Mouse (Mus musculus): ENCODE measurements around the gene Lipe. TPM values are rescaled to one million over a fixed set of nuclear protein-coding genes. Genes with fewer than 3 reads are reported as not detected.

Lipe gene
- polyA plus RNA-seq, 1 experiment from 2014 or later, result 10.3 TPM

- Histone ChIP-seq H3K4me3 (ENCODE audit: low read depth, low read length) (no peak overlapping the region), H3K27me3 (ENCODE audit: control insufficient read depth, insufficient read depth, low read length) (no peaks in the 10 kb centered on the region), H3K27ac (replicated peaks) (no peak overlapping the region), H3K9ac (ENCODE audit: low read length) (no peak overlapping the region), H3K9me3 (ENCODE audit: control insufficient read depth, low read length) (no peaks in the 10 kb centered on the region), H3K4me1 (replicated peaks; ENCODE audit: control insufficient read depth, insufficient read depth) (peaks cover 9% of the 10 kb centered on the region), H3K36me3 (ENCODE audit: control insufficient read depth, insufficient read depth, low read length) (peaks cover 7% of the 10 kb centered on the region), H3K4me2 (replicated peaks; ENCODE audit: low read depth) (no peak overlapping the region)
- ATAC-seq (ENCODE audit: low FRiP score, low TSS enrichment) (no peak), DNase-seq (ENCODE audit: low spot score) (no peak)
- no peak for TF ChIP-seq CTCF (IDR thresholded peaks at IDR 0.05; ENCODE audit: low read depth)
- TF ChIP-seq EP300 (optimal IDR thresholded peaks at IDR 0.05), result no peak
- WGBS, result 94% methylated on average over 7 of the region's 7 CpGs
These were observed 15.1 kb downstream of the Lipe start for GRCm38 (mm10) chr7:25383385-25383784.

- no peak for DNase-seq (ENCODE audit: low spot score)
- ATAC-seq (ENCODE audit: low FRiP score, low TSS enrichment), result no peak
- no peaks in the 10 kb centered on the region for H3K9me3 ChIP-seq (ENCODE audit: control insufficient read depth, low read length)
- no peak overlapping the region for H3K9ac ChIP-seq (ENCODE audit: low read length)
- no peak overlapping the region for H3K4me2 ChIP-seq (replicated peaks; ENCODE audit: low read depth)
- H3K36me3 ChIP-seq (ENCODE audit: control insufficient read depth, insufficient read depth, low read length), result peaks cover 7% of the 10 kb centered on the region
- H3K27me3 ChIP-seq (ENCODE audit: control insufficient read depth, insufficient read depth, low read length), result no peaks in the 10 kb centered on the region
- peaks cover 9% of the 10 kb centered on the region for H3K4me1 ChIP-seq (replicated peaks; ENCODE audit: control insufficient read depth, insufficient read depth)
- no peak overlapping the region for H3K27ac ChIP-seq (replicated peaks)
- no peak overlapping the region for H3K4me3 ChIP-seq (ENCODE audit: low read depth, low read length)
- TF ChIP-seq EP300 (optimal IDR thresholded peaks at IDR 0.05) (no peak), CTCF (IDR thresholded peaks at IDR 0.05; ENCODE audit: low read depth) (no peak)
These were observed 16.0 kb downstream of the Lipe start for GRCm38 (mm10) chr7:25382541-25382940.

- DNase-seq (ENCODE audit: low spot score) (no peak), ATAC-seq (ENCODE audit: low FRiP score, low TSS enrichment) (no peak)
- no peak overlapping the region for H3K27ac ChIP-seq (replicated peaks)
- H3K9me3 ChIP-seq (ENCODE audit: control insufficient read depth, low read length), result no peaks in the 10 kb centered on the region
- no peak overlapping the region for H3K9ac ChIP-seq (ENCODE audit: low read length)
- H3K4me1 ChIP-seq (replicated peaks; ENCODE audit: control insufficient read depth, insufficient read depth), result peaks cover 6% of the 10 kb centered on the region
- H3K36me3 ChIP-seq (ENCODE audit: control insufficient read depth, insufficient read depth, low read length), result peaks cover 7% of the 10 kb centered on the region
- H3K4me2 ChIP-seq (replicated peaks; ENCODE audit: low read depth), result no peak overlapping the region
- no peak for TF ChIP-seq EP300 (optimal IDR thresholded peaks at IDR 0.05)
- no peak for TF ChIP-seq CTCF (IDR thresholded peaks at IDR 0.05; ENCODE audit: low read depth)
- H3K27me3 ChIP-seq (ENCODE audit: control insufficient read depth, insufficient read depth, low read length), result no peaks in the 10 kb centered on the region
- no peak overlapping the region for H3K4me3 ChIP-seq (ENCODE audit: low read depth, low read length)
- WGBS, result 69% methylated on average over 3 of the region's 3 CpGs
These were observed 17.2 kb downstream of the Lipe start for GRCm38 (mm10) chr7:25381284-25381680.

GRCm38 (mm10) chr7:25380392-25381283 lies 17.9 kb downstream of the Lipe start:
- DNase-seq (ENCODE audit: low spot score) (no peak), ATAC-seq (ENCODE audit: low FRiP score, low TSS enrichment) (no peak)
- H3K27me3 ChIP-seq (ENCODE audit: control insufficient read depth, insufficient read depth, low read length), result no peaks in the 10 kb centered on the region
- no peak; the same call in 1 of the 2 replicates for TF ChIP-seq CTCF (IDR thresholded peaks at IDR 0.05; ENCODE audit: low read depth)
- no peak for TF ChIP-seq EP300 (optimal IDR thresholded peaks at IDR 0.05)
- peak overlapping the region; percentile 66 for H3K4me2 ChIP-seq (replicated peaks; ENCODE audit: low read depth)
- peaks cover 2% of the 10 kb centered on the region for H3K4me1 ChIP-seq (replicated peaks; ENCODE audit: control insufficient read depth, insufficient read depth)
- WGBS, result 67% methylated on average over 18 of the region's 18 CpGs
- H3K4me3 ChIP-seq (ENCODE audit: low read depth, low read length), result no peak overlapping the region
- no peak overlapping the region for H3K27ac ChIP-seq (replicated peaks)
- no peaks in the 10 kb centered on the region for H3K9me3 ChIP-seq (ENCODE audit: control insufficient read depth, low read length)
- peaks cover 7% of the 10 kb centered on the region for H3K36me3 ChIP-seq (ENCODE audit: control insufficient read depth, insufficient read depth, low read length)
- no peak overlapping the region for H3K9ac ChIP-seq (ENCODE audit: low read length)

- Histone ChIP-seq H3K4me3 (ENCODE audit: low read depth, low read length) (peak overlapping the region; percentile 26), H3K4me2 (replicated peaks; ENCODE audit: low read depth) (peak overlapping the region; percentile 66), H3K4me1 (replicated peaks; ENCODE audit: control insufficient read depth, insufficient read depth) (no peaks in the 10 kb centered on the region), H3K9me3 (ENCODE audit: control insufficient read depth, low read length) (no peaks in the 10 kb centered on the region), H3K36me3 (ENCODE audit: control insufficient read depth, insufficient read depth, low read length) (peaks cover 4% of the 10 kb centered on the region), H3K27me3 (ENCODE audit: control insufficient read depth, insufficient read depth, low read length) (no peaks in the 10 kb centered on the region), H3K9ac (ENCODE audit: low read length) (peak overlapping the region; percentile 43; the same call in 1 of the 2 replicates), H3K27ac (replicated peaks) (peak overlapping the region; percentile 45; the same call in 1 of the 2 replicates)
- WGBS, result 4% methylated on average over 41 of the region's 42 CpGs
- DNase-seq (ENCODE audit: low spot score) (peak; percentile 59), ATAC-seq (ENCODE audit: low FRiP score, low TSS enrichment) (peak; percentile 50)
- TF ChIP-seq CTCF (IDR thresholded peaks at IDR 0.05; ENCODE audit: low read depth) (peak; percentile 78), EP300 (optimal IDR thresholded peaks at IDR 0.05) (no peak)
These were observed 18.8 kb downstream of the Lipe start for GRCm38 (mm10) chr7:25379551-25380351.
